Mouse (Mus musculus) activated CD4-positive, CD25-positive, alpha-beta regulatory T cell, adult 4 months (primary cell): ENCODE results near the gene Fgf2. TPM values are rescaled to one million over a fixed set of nuclear protein-coding genes. Genes with fewer than 3 reads are reported as not detected.

ENCODE experiments used
- ATAC-seq: one replicate; pipeline ENCODE4 v1.8.0; 2017
- polyA plus RNA-seq, 2 experiments: library from polyadenylated mRNA; unstranded; fragments of 100-300 nt; shearing (Covaris generic); gene quantifications; one replicate each; pipeline ENCODE4 v1.2.1; 2017

The Fgf2 gene
- polyA plus RNA-seq, 2 experiments from 2014 or later, result 0.45 to 0.65 TPM

- no peak for ATAC-seq
Measured at GRCm38 (mm10) chr3:37360729-37361128, 12.6 kb downstream of the Fgf2 start.

GRCm38 (mm10) chr3:37365144-37365543, 17.0 kb downstream of the Fgf2 start:
- no peak for ATAC-seq

- no peak for ATAC-seq
Measured at GRCm38 (mm10) chr3:37365976-37366375, 17.8 kb downstream of the Fgf2 start.

GRCm38 (mm10) chr3:37366381-37367053, 18.4 kb downstream of the Fgf2 start:
- no peak for ATAC-seq

- ATAC-seq, result peak; percentile 59
Measured at GRCm38 (mm10) chr3:37370407-37370806, 22.3 kb downstream of the Fgf2 start.

GRCm38 (mm10) chr3:37373712-37374111, 25.6 kb downstream of the Fgf2 start:
- ATAC-seq, result no peak

- ATAC-seq, result no peak
Measured at GRCm38 (mm10) chr3:37377926-37378325, 29.8 kb downstream of the Fgf2 start.

- no peak for ATAC-seq
Measured at GRCm38 (mm10) chr3:37378412-37378811, 30.3 kb downstream of the Fgf2 start.

GRCm38 (mm10) chr3:37379201-37379600, 31.1 kb downstream of the Fgf2 start:
- ATAC-seq, result no peak

- no peak for ATAC-seq
Measured at GRCm38 (mm10) chr3:37379930-37380881, 32.1 kb downstream of the Fgf2 start.

- no peak for ATAC-seq
Measured at GRCm38 (mm10) chr3:37381457-37381856, 33.3 kb downstream of the Fgf2 start.

GRCm38 (mm10) chr3:37383096-37383765, 35.1 kb downstream of the Fgf2 start:
- no peak for ATAC-seq

- no peak for ATAC-seq
Measured at GRCm38 (mm10) chr3:37387310-37387709, 39.2 kb downstream of the Fgf2 start.

- no peak for ATAC-seq
Measured at GRCm38 (mm10) chr3:37396930-37397608, 48.9 kb downstream of the Fgf2 start.

GRCm38 (mm10) chr3:37397646-37398045, 49.5 kb downstream of the Fgf2 start:
- no peak for ATAC-seq

GRCm38 (mm10) chr3:37398661-37399395, 50.7 kb downstream of the Fgf2 start:
- no peak for ATAC-seq

GRCm38 (mm10) chr3:37401729-37402610, 53.8 kb downstream of the Fgf2 start:
- ATAC-seq, result no peak

- no peak for ATAC-seq
Measured at GRCm38 (mm10) chr3:37407598-37407997, 59.5 kb downstream of the Fgf2 start.

- no peak for ATAC-seq
Measured at GRCm38 (mm10) chr3:37413446-37413845, 65.3 kb downstream of the Fgf2 start.

GRCm38 (mm10) chr3:37414413-37414960, 66.3 kb downstream of the Fgf2 start:
- no peak for ATAC-seq
